Mouse (Mus musculus): ENCODE measurements around the gene Flvcr1. TPM values are rescaled to one million over a fixed set of nuclear protein-coding genes. Genes with fewer than 3 reads are reported as not detected.
"Not testable (repeated sequence)": the region's sequence is repeated elsewhere in the genome, so short reads cannot be mapped to it uniquely, and the experiment has no call there.

Gene Flvcr1
- total RNA-seq, 2 experiments from 2014 or later = 5.3 to 5.5 TPM

GRCm38 (mm10) chr1:191042688-191043087 is 16.7 kb upstream of the Flvcr1 start:
- DNase-seq (ENCODE audit: low spot score) = no peak
- intact Hi-C loops (cut with DNase I) = no loop called here

- intact Hi-C loops (cut with DNase I) = no loop called here
- DNase-seq (ENCODE audit: low spot score) = no peak
Measured at GRCm38 (mm10) chr1:191042106-191042505, 16.1 kb upstream of the Flvcr1 start.

DNA sequence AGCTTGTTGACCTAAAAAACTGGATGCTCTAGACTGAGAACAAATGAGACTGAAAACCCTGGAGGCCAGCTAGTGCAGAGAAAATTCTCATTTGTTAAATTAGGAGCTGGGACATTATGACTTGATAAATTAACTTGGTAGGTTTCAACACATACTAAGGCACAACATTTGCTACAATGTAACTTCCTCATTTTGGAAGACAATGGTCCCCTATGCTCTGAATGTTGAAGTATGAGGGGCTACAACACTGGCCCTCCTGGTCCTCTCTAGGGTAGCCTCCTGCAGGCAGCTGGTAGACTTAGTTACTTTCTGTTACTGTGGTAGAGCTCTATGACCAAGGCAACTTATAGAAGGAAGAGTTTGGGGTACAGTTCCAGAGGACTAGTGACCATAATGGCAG is 15.4 kb upstream of the Flvcr1 start:
- intact Hi-C loops (cut with DNase I) = no loop called here
- no peak for DNase-seq (ENCODE audit: low spot score)

- intact Hi-C loops (cut with DNase I) = no loop called here
- DNase-seq (ENCODE audit: low spot score) = no peak
Measured at GRCm38 (mm10) chr1:191037999-191038398, 12.0 kb upstream of the Flvcr1 start.

DNA sequence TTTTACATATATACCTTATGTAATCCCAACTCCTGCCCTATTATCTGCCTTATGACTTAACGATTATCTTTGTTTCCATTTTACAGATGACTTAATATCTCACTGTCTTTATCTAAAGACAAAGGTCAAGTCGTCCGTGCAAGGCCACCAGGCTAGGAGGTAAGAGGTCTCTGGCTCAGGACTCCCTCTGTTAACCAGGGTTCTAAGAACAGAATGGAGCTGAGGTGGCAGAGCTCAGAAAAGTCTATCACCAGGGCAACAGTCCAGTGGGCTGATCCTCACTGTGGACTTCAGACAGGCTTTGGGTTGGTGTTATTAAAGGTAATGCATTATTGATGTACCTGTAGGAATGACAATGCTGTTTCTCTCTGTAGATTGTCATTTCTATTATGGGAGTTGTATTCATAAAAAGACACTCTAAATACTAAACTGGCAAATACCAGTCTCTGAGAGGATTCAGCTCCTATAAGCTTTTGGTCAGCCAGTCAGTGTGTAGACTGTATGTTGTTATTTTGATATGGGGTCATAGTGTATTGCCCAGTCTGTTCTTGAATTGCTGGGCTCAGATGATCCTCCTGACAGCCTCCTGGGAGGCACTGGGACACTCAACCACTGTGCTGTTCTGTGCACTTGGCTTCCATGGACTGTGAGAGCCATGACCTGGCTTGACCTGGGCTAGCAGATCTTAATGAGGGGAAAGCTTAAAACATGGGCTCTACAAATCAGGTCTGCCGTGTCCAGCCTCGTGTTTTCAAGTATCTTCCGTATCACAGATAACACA is 10.8 kb upstream of the Flvcr1 start, which contains the start of gene Spata45:
Spata45 (plus strand) TSS at position 86 of the 781 bp plus-strand sequence.
- DNase-seq (ENCODE audit: low spot score) = no peak
- intact Hi-C loops (cut with DNase I) = no loop called here

DNA sequence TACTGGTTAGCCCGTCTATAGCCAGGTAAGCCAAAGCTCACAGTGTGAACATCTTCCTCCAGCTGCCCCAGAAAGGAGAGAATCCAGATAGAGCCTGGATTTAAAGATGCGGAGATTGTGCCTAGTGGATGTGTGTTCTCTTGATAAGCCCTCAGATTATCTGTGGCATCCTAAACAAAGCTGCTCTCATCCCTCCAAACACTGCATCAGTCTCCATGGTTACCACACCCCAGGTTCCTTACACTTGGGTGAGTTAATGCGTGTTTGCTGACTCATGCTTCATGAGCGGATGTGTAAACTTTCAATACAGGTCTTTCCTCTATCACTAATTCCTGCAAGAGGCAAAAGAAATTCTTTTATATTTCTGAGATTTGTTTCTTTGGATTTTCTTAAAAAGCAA is 9.7 kb upstream of the Flvcr1 start:
- no peak for DNase-seq (ENCODE audit: low spot score)
- intact Hi-C loops (cut with DNase I) = no loop called here

GRCm38 (mm10) chr1:191030922-191031425 is 5.0 kb upstream of the Flvcr1 start:
- intact Hi-C loops (cut with DNase I); DNase-seq (ENCODE audit: low spot score): not testable (repeated sequence)

- DNase-seq (ENCODE audit: low spot score) = no peak
- intact Hi-C loops (cut with DNase I) = no loop called here
Measured at GRCm38 (mm10) chr1:191030182-191030581, 4.2 kb upstream of the Flvcr1 start.

DNA sequence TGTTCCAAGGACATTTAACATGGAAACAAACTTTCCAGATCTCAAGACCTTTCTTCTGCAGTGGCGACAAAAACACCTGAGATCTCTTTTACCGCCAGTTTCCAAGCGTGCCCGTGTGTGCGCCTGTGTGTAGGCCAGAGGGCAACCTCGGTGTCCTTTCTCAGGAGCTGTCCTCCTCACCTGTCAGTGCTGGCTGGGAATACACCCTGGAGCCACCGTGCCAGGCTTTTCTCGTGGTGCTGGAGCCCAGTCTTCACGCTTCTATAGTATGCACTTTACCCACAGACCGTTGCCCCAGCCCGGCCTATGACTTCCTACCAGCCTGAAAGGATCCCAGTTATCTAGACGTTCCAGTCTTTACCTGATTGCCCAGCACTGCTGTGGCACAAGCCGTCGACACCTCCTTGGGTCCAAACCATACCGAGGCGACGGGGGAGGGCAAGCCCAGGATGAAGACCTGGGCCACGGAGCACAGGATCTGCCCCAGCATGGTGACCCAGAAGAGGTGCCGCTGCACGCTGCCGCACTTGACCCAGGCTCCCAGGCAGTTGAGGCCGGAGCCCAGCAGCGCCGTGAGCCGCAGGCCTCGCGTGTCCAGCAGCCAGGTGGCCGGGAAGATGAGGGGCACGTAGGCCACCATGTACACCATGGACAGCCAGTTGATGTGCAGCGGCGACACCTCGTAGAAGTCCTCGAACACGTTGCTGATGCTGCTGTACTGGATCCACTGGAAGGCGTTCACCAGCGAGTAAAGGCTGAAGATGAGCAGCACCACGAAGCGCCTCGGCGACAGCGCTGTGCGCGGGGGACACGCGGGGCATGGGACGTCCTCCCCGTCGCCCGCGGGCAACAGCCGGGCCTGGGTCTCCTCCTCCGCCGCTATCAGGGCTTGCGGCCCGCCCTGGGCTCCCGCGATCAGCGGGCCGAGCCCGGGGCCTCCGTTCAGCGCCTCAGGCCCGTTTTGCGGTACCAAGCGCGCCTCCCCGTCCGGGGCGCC is 644 bp downstream of the Flvcr1 start:
- intact Hi-C loops (cut with DNase I) = loop anchor here (2.0 to 5.0 kb wide), 2 partner anchors 37 to 157 kb away; partner anchors contain the start of genes Nsl1 and Tatdn3
- no peak for DNase-seq (ENCODE audit: low spot score)

DNA sequence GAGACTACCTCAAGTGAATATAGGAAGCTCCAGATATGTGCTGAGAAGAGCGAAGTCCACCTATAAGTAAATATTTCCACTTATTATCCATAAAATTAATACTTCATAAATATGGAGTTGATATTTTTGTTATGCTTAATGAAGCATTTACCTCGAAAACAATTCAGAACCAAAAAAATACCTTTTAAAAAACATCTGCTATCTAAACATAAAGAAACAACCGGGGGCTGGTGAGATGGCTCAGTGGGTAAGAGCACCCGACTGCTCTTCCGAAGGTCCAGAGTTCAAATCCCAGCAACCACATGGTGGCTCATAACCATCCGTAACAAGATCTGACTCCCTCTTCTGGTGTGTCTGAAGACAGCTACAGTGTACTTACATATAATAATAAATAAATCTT is 2.2 kb downstream of the Flvcr1 start:
- DNase-seq (ENCODE audit: low spot score); intact Hi-C loops (cut with DNase I): not testable (repeated sequence)

DNA sequence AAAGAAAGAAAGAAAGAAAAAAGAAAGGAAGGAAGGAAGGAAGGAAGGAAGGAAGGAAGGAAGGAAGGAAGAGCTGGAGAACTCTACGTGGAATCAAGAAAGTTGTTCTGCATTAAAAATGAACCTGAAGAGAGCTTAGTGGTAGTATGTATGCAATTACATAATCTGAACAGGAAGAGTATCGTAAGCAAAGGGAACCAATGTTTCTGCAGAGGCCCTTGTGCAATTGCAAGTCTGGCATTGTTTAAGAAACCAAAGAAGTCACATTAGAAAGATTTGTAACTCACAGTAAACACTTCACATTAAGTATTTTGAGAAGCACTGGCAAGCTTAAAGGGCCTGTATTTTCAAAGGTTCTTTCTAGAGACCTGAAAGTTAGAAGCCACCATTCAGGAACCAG is 2.8 kb downstream of the Flvcr1 start:
- intact Hi-C loops (cut with DNase I) = no loop called here
- DNase-seq (ENCODE audit: low spot score) = no peak

- DNase-seq (ENCODE audit: low spot score) = no peak
Measured at GRCm38 (mm10) chr1:191021016-191021415, 4.9 kb downstream of the Flvcr1 start.

DNA sequence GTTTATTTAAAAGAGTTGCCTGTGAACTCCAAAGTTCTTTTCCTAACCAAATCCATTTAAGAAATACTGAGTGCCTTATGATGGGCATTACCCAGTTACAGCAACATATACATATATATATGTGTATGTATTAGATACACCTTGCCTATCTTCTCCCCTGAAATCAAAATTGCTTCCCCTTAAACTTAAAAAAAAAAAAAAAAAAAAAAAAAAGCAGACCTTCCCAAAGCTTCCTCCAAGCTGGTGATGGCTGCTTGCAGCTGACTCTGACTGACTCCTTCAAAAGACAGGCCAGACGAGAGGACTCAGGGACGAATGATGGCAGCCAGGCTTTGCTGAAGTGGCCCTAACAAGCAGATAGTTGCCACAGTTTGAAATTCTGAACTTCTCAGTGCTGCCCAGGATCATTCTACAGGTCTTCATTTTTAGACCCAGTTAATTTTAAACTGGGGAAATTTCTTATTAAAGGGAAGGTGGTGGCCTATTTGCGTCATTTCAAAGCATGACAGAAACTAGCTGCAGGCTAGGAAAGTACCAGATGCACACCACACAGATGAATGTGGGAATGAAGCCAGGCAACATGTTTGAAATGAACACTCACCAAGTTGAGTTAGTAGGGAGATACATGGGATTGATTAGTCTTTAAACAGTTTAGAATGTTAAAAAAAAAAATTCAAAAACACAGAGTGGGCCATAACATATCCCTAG is 5.6 kb downstream of the Flvcr1 start:
- intact Hi-C loops (cut with DNase I) = no loop called here

More at GRCm38 (mm10) chr1:191021016-191021415, 4.9 kb downstream of the Flvcr1 start:
- intact Hi-C loops (cut with DNase I) = no loop called here

DNA sequence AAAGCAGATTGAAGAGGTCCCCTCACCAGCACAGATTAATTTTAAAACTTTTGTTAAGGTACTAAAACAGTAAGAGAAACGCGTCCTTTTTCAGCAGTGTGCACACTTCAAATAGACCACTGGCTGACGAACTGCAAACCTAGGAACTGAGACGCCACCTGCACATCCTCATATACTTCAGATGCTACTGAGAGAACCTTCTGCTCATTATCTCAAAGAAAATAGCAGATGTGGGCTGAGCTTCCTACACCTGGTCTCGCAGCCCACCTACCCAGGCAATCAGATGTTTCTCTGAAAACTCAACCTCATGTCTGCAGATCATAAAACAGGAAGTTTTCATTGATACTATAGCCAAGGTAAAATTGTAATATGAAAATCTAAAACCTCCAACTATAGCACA is 6.2 kb downstream of the Flvcr1 start:
- intact Hi-C loops (cut with DNase I) = no loop called here

More for the DNA sequence above, 5.6 kb downstream of the Flvcr1 start:
- DNase-seq (ENCODE audit: low spot score) = no peak

GRCm38 (mm10) chr1:191014271-191014670 is 11.7 kb downstream of the Flvcr1 start:
- intact Hi-C loops (cut with DNase I) = no loop called here

More for the DNA sequence above, 6.2 kb downstream of the Flvcr1 start:
- DNase-seq (ENCODE audit: low spot score) = no peak

GRCm38 (mm10) chr1:191008707-191009106 is 17.3 kb downstream of the Flvcr1 start:
- DNase-seq (ENCODE audit: low spot score) = no peak

More at GRCm38 (mm10) chr1:191014271-191014670, 11.7 kb downstream of the Flvcr1 start:
- DNase-seq (ENCODE audit: low spot score) = no peak

DNA sequence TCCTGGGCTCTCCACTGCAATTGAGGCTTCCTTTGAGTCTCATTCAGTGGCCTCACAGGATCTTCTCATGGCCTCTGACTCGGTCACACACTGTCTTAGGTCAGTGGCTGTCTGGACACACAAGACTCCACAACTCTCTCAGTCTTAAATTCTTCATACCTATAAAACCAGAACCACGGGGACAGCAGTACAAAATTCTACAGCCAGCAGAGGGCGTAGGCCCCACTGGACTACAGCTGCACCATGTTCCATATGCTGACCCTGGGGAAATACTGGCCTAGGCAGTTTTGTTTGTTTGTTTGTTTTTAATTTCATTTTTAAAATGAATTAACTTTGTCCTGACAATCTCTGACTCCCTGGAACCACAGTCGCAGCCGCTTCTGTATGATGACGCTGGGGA is 23.8 kb downstream of the Flvcr1 start:
- intact Hi-C loops (cut with DNase I) = no loop called here
- DNase-seq (ENCODE audit: low spot score) = no peak

More at GRCm38 (mm10) chr1:191008707-191009106, 17.3 kb downstream of the Flvcr1 start:
- intact Hi-C loops (cut with DNase I) = no loop called here

GRCm38 (mm10) chr1:191000686-191001085 is 25.3 kb downstream of the Flvcr1 start:
- intact Hi-C loops (cut with DNase I) = no loop called here

GRCm38 (mm10) chr1:190998027-190998426 is 27.9 kb downstream of the Flvcr1 start:
- intact Hi-C loops (cut with DNase I) = no loop called here
- no peak for DNase-seq (ENCODE audit: low spot score)

More at GRCm38 (mm10) chr1:191000686-191001085, 25.3 kb downstream of the Flvcr1 start:
- no peak for DNase-seq (ENCODE audit: low spot score)
